Mouse (Mus musculus) cerebellum, adult 11-12 months (tissue): ENCODE data around the gene Fam227a.
"Not testable (repeated sequence)": the region's sequence is repeated elsewhere in the genome, so short reads cannot be mapped to it uniquely, and the experiment has no call there.

Source experiments
- DNase-seq: peaks from one replicate; pipeline ENCODE4 v3.0.0; 2022

Fam227a gene

DNA sequence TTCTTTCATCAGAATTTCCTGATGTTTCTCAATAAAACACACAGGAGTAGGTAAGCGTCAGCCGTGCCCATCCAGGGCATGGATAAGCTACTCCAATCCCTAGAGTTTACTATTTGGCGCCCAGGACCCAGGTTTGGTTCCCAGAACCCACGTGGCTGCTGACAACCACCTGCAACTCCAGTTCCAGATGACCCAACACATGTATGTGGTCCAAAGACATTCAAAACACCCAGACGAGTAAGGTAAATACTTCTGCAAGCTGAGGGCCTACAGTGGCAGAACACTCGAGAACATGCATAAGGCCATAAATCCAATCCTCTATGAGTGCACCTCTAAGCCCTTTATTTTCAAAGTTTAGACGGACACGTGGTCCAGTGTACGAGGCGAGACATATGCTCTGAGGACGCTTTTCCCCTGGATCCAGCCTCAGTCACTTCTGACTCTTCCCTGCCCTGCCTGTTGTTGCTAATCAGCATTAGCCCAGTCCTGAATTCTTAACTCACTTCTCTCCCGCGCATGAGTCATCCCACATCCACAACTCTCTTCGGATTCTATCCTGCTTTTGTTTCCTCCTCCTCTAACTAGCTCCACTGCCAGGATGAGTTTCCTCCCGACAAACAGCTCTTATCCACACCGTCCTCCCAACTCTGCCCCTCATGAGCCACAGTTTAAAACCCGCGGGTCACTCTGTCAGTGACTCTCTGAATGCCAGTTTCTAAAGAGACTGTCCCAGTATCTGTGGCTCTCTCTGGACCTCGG is 25.1 kb upstream of the Fam227a start:
- DNase-seq, result no peak

DNA sequence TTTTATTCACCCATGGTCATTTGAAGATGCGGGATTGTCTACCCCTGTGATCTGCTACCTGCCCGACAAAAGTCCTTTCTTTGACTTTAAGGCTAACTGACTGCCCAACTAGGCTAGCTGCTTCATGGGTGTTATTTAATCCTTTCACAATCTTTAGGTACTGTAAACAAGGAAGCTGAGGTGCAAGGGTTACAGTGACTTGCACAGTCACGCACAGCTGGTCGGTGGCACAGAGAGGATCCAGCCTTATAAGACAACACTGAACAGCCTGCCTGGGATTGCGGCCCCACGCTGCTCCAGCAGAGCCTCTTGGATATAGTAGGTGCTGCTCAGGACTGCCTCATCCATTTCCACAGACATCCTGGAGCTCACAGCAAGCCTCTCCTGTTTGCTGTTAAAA is 24.4 kb upstream of the Fam227a start:
- DNase-seq, result no peak

DNA sequence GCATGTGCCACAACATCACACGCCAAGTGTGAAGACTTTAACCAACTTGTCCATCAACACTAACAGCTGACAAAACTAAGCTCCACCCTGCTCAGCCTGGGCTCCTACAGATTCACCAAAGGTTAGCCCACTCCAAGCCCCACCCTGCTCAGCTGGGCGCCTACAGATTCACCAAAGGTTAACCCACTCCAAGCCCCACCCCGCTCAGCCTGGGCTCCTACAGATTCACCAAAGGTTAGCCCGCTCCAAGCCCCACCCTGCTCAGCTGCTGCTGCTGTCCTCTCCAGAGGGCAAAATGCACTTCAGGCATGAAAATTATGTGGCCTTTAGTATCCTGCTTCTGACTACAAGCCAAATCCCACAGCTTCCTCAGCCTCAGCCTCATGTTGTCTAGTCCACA is 23.2 kb upstream of the Fam227a start:
- DNase-seq, result no peak

DNA sequence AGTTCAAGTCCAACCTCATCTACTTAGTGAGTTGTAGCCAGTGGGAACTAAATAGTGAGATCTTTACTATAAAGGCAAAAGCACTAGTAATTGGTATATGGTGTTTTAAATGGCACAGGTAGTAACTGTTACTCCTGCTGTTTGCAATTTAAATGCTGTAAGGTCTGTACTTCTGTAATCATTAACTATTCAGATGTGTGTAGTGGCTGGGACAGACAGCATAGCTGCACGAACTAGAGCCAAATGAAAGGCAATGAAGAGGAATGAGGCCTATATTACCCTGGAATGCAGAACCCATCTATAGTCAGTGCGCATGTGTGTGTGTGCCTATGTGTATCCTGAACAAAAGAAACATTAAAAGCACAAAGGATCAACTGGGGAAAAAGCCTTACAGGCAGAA is 19.2 kb upstream of the Fam227a start:
- no peak for DNase-seq

DNA sequence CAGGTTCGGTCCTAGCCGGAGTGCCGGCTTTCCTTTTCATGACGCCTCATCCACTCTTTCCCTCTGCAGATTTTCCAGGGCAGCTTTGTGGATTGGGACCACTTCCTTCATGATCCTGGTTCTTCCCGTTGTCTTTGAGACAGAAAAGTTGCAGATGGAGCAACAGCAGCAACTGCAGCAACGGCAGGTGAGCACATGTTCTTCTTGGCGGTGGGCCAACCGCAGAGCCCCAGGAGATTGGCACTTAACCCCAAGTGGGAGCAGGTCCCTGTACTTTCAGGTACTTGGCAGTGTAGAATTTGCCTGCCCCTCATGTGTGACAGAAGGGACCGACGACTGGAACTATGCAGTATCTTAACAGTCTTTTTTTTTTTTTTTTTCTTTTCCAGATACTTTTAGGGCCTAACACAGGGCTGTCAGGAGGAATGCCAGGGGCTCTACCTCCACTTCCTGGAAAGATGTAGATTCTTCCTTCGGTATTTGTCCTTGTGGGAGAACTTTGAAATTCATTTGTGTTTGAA is 13.1 kb upstream of the Fam227a start:
- not testable (repeated sequence) for DNase-seq

DNA sequence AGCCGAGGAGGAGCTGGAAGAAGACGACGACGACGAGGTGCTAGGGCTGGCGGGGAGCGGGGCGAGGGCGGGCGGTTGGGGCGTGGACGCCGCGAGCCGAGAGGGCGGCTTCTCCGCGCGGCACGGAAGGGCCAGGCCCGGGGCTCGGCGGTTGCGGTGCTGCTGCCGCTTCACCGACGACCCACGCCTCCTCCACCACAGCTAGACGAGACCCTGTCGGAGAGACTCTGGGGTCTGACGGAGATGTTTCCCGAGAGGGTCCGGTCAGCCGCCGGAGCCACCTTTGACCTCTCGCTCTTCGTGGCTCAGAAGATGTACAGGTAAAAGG is 12.2 kb upstream of the Fam227a start:
- no peak for DNase-seq

DNA sequence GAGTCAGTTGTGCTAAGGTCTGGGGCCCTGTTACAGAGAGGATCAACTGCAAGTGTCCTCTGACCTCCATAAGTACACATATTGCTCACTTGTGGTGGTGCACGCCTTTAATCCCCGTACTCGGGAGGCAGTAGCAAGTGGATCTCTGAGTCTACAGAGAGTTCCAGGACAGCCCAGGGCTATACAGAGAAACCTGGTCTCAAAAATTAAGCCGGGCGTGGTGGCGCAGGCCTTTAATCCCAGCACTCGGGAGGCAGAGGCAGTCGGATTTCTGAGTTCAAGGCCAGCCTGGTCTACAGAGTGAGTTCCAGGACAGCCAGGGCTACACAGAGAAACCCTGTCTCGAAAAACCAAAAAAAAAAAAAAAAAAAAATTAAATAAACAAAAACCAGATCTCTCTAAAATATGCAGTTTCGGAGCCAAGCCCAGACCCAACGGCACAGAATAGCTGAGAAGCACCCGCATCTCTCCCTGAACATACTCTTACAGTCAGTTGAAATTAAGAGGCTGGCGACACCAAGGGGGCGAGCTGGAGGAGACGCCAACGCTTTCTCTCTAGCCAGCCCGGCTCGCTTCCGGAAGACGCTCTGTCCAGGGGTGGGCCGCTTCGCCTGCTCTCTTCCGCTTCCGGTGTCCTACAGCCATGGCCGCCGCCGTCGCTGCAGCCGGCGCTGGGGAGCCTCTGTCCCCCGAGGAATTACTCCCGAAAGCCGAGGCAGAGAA is 11.7 kb upstream of the Fam227a start, which contains the start of gene Tomm22:
Tomm22 (plus strand) TSS at position 613 of the 723 bp plus-strand sequence.
- peak; percentile 88 for DNase-seq

DNA sequence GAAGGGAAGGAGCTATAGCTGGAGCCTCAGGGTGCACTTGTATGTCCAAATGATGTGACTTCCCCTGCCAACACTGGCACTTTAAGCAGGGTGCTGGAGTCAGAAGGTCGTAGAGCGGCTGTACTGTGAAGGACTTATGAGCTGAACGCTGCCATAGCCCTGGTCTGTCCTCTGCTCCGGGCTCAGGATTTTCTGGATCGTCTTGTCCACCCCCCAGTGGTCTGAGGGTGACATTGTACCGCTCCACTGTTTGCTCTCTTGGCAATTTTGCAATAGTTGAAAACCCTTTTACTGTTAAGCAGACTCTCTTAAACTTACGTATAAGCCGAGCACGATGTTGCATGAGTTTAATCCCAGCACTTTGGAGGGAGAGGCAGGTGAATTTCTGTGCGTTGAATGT is 10.4 kb upstream of the Fam227a start:
- DNase-seq, result no peak

DNA sequence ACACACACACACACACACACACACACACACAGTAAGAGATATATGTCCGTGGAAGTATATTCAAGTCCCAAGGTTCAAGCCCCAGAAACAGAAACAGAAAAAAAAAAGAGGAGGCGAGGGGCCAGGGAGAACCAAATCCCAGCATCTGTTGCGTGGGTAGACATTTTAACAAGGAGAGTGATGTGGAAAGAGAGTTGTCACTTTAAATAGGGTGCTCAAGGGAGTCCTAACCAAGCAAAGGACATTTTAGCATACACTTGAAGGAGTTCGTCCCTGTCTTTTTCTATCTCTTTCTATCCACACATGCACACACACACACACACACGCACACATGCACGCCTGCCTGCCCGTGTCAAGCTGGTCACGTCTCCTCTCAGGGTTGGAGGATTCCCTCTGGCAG is 5.9 kb upstream of the Fam227a start:
- DNase-seq, result no peak

DNA sequence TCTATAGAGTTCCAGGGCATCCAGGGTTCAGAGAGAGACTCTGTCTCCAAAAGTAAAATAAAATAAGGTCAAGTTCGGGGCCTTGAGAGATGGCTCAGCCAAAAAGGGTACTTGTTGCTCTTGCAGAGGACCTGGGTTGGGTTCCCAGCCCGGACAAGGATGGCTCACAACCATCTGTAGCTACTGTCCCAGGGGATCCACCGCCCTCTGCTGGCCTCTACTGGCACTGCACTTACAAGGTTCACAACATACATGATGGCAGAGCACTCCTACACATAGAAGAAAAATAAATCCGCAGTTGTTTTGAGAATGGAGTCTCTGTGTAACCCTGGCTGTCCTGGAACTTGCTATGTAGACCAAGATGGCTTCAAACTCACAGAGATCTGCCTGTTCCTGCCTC is 3.1 kb upstream of the Fam227a start:
- no peak for DNase-seq

DNA sequence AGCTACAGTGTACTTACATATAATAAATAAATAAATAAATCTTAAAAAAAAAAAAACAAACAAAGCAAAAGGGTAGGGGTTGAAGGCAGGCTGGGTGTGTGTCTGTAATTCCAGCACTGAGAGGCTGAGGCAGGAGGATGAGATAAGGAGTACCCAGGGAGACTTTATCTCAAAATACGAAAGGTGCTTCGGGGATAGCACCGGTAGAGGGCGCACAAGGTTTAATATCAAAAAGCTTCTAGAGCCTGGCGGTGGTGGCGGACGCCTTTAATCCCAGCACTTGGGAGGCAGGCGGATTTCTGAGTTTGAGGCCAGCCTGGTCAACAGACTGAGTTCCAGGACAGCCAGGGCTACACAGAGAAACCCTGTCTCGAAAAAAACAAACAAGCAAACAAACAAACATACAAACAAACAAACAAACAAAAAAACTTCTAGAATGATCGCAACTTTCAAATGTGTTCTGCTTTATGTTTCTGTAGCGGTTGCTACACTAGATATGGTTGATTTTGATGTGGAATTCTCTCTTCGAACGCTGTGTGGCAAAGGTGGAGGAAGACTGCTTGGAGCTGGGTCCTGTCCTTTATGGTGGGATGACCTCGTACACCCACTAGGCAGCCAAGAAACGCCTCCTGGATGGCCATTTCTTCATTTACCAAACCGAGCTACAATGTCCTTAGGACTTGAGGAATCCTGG is 772 bp downstream of the Fam227a start:
- DNase-seq, result peak; percentile 81

DNA sequence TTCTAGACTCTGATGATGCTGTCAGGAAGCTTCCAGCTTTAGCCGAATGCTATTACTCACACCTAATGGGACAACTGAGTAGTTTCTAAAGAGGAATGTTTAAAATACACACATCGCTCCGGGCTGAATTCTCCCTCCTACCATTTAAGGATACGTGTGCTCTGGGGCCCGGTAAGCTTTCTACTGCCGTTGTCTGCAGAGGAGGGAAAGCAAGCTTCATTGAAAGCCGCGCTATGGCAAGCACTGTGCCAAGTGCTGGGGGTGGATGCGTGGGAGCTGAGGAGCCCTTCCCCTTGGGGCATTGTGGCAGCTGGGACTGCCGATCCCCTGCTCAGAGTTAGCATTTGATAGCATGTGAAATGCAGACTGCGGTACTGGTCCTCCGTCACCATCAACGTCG is 2.3 kb downstream of the Fam227a start:
- DNase-seq, result no peak

DNA sequence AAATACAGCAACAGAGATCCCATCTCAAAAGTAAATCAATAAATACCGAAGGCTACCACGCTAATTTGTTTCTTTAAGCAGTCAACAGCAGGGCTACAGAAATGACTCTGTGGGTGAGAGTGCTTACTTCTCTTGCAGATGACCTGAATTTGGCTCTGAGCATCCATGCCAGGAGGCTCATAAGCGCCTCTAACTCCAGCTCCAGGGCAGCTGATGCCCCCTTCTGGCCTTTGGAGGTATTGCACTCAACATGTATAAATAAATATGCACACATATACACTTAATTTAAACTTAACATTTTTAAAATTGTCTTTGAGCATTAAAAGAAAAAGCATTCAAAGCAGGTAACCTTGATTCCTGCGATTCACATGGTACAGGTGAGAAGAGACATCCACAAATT is 7.3 kb downstream of the Fam227a start:
- DNase-seq, result no peak

DNA sequence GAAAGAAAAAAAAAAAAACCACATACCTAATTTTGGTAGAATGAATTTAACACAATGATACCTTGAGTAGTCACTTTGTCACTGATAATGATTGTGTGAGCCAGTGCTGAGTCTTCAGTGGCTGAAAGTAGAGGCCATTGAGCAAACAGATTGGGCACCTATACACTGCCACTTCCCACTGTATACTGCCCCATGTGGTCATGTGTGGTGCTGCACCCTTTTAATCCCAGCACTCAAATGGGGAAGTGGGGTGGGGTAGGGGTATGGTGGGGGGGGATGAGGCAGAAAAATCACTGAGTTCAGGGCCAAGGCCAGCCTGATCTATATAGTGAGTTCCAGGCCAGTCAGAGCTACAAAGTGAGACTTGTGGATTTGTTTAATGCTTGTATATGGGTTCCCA is 8.2 kb downstream of the Fam227a start:
- DNase-seq, result no peak

DNA sequence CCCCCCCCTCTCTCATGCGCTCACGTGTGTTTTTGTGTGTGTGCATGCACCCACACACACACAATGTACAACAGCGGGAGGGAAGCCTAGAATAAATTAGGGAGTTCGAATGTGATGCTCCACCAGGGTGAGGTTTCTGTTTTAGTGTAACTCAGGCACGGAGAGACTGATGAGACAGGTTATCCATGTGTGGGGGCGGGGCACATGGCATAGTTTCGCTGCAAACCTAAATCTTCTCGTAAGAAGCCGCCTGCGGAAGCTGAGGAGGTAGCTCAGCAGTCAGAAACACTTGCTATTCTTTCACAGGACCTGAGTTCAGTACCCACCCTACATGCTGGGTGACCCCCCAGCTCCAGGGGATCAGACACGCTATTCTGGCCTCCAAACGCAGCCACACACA is 10.6 kb downstream of the Fam227a start:
- no peak for DNase-seq

DNA sequence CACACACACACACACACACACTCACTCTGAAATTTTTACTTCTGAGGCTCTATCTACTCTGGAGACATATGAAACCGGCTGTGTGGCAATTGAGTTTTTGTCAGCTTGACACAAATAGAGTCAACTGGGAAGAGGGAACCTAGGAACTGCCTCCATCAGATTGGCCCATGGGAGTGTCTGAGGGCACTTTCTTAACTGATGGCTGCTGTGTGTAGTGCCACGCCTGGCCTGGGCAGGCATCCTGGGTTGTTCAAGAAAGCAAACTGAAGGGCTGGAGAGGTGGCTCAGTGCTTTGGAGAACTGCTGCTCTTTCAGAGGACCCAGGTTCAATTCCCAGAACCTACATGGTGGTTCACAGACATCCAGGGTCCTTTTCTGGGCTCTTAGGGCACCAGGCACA is 13.3 kb downstream of the Fam227a start:
- DNase-seq, result no peak

DNA sequence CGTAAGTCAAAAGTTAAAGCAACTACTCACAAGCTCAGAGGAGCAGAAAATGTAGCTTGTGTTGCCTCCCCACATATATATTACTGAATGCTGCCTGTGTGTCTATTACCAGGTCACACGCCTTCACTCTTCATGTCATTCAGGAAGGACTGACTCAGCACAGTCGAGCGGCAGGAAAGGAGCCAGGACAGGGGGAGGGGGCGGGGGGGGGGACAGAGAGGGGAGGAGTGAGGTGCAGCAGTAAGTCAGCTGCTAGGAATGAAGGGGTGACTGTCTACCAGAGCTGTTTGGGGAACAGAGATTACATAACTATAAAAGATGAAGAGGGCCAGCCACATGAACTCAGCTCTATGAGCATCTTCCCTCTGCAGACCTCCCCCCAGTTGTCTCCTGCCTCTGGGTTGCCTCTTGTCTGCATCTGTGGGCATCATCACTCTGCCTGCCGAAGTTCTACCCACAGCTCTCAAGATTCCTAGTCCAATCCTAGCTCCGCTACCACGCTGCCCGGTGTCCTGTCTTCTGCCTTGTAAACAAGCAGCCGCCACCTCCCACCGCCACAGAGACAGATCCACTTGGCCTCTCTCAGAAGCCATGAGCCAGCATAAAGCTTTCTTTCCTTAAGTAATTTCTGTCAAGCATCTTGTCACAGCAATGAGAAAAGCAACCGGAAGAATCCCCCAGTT is 17.5 kb downstream of the Fam227a start:
- DNase-seq, result no peak

DNA sequence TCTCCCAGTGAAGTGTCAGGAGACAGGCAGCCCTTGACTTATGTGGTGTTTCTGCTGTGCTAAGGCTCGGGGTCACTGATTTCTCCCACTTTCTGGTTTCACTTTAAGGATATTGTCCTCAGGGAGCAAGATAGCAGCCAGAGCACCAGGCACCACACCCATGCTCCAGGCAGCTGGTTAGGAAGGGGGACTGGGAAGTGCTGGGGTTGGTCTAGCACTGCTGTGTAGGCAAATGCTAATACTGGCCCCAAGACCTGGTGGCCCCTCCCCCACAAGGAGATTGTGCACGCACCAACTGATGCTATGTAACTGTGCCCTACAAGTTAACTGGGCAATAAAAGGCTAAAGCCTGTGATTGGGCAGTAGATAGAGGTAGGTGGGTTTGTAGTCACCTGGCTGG is 28.3 kb downstream of the Fam227a start:
- no peak for DNase-seq

DNA sequence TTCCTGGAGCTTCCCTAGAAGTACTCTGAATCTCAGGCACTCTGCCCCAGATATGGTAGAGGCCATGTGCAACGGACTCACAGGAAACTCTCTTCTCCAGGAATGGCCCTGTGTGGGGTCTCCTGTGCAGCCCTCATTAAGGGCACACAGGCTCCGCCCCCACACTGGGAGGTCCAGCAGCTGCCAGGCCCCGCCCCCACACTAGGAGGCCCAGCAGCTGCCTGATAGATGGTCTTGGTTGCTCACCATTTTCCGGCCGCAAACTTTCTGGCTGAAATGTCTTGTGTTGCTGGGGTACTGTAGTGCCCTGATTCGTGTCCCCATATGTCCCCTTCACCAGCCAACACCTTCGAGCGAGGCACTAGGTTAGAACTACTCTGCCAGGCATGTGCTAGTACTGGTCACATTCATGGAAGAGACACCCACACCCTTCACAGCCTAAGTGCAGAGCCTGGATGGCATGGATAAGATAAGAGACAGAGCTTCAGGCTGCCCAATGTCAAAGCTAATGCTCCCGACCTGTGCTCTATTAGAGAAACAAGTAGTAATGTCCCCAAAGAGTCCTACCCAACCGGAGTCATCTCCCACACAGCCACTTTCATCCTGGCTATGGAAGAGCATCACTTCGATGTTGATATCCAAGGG is 38.9 kb downstream of the Fam227a start:
- no peak for DNase-seq

DNA sequence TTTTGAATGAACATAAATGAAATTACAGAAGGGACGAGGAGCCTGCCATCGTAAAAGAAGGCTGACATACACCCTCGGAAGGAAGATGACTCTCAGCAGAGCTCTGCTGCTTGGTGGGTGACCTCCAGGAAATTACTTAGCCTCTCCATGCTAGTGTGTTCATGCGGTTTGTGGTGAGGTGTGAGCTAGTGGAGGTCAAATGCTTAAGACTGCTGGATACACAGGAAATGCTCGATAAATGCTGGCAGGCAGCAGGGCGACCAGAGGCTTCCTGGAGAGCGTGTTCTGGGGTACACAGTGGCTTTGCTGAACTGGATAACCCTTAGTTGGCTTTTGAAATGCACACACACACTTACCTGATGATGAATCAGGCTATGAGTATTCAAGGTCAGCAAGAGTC is 40.3 kb downstream of the Fam227a start:
- DNase-seq, result no peak

DNA sequence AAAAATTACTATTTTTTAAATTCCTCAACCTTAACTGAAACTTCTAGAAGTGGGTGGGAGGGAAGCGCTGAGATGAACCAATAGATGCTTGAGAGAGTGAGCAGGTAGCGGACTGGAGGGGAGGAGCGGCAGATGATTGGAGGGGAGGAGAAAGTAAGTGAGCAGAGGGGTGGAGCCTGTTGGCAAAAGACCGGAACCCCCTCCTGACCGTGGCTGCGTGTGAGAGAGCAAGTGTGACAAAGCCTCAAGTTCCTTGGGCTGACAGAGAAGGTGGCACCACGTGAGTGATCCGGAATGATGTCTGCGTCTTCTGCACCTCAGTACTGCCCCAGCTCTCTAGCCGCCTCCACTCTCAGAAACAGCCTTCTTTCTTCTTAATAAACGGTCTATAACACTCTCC is 41.6 kb downstream of the Fam227a start:
- DNase-seq, result no peak

DNA sequence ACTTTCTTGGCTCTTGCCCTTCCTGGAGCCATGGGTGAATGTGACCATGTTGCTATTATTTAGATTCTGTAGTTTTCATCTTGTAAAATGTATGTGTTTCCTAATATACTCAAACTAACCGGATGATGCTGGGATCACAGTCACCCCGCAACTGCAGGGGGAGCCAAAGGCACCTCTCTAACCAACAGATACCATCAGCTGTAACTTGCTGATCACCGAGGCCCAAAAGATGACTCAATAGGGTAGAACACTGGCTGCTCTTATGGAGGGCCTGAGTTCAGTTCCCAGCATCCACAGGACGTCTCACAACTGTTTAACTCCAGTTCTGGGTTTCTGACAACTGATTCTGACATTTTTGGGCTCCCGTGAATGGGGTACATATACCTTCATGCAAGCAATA is 42.0 kb downstream of the Fam227a start:
- no peak for DNase-seq

DNA sequence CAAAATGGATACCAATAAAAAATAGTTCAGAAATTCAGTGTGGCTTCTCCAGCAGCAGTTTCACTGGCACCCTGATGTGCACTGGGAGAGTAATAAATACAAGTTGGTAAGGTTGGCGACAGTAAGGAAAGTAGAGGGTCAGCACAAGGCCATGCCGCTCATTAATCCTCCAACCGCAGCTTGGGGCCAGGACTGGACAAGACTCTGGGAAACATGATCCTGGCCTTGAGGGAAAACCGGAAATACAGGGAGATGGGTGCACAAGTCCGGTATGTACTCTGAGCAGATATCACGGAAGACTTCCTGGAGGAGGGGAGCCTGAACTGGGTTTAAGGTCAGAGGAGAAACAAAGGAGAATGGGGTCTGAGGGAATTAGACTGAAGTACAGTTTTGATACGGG is 43.3 kb downstream of the Fam227a start:
- DNase-seq, result no peak
